Mouse (Mus musculus) regulatory T cell (primary cell): ENCODE measurements around the gene Igf2bp1.
"Not testable (repeated sequence)": the region's sequence is repeated elsewhere in the genome, so short reads cannot be mapped to it uniquely, and the experiment has no call there.

ENCODE experiments used
- in situ Hi-C: fragments of 300-600 bp; cut with MboI, MseI; formaldehyde crosslinking; loops from one replicate; pipeline ENCODE4 v1.15.1; 2025; ENCODE audit warnings: high pct_unique_total_duplicates

Gene Igf2bp1

DNA sequence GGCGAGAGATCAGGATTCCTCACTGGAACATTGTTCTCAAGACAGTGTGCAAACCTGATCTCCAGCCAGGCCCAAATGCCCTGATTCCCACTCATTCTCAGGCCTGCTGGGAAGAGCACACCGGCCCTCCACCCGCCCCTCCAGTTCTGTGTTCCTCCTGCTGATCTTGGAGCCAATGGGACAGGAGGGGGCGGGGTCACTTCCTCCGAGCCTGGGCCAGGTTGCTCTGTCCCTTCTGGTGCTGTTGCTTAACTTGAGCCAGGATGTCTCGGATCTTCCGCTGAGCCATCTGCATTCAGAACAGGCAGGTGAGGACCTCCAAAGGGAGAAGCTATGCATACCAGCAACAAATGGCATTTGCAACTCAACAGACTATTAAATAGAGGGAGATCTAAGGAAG is 42.4 kb downstream of the Igf2bp1 start:
- in situ Hi-C loops: no loop called here

DNA sequence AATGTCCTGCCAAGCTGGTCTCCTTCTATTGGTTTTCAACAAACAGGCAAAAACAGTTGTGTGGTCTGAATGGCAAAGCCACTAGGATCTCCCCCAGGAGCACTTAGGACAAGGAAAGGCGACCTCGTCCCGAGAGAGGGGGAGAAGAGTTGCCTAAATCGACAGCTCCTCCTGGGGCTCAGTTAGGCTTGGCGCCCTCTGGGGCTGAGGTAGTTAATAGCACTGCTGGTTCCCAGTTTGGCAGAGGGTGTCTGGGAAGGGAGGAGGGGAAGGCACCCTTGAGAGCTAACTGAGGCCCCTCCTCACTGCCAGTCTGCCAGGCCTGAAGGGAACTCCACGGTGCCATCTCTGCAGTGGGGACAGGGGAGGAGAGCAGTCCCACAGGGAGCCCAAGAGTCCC is 46.6 kb downstream of the Igf2bp1 start:
- in situ Hi-C loops: no loop called here

DNA sequence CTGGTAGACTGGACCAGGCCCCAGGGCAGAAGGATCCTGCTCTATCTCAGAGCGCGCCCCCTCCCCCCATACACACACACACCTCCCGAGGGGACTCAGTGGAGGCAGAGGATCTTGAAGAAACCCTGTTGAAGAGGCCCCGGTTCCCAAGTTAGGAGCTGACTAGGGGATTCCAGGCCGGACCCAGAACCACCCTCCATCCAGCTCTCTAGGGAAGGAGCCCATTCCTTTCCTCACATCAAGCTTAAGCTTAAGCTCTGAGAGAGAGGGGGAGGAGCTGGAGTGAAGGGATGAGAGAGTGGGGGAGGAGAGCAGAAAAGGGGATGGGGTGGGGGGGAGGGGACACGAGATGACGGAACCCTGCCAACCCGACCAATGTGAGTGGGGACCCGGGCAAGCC is 47.5 kb downstream of the Igf2bp1 start:
- in situ Hi-C loops: no loop called here

DNA sequence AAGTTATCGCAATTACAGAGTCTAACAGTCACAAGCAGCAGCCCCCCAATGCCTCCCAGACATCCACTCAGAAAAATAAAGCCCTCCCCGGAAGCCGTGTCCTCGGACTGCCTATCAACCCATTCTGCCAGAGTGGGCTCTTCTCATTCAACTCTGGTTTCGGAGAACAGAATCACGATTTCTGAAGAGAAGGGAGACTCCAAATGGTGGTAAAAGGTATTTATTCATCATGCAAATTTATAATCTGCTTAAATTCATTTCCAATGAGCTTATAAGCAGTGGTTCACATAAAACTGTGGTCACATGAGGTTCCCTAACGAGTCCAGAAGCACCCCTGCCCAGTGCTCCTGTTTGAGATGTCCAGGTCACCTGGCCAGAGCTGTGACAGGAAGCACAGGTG is 48.3 kb downstream of the Igf2bp1 start:
- in situ Hi-C loops: no loop called here

DNA sequence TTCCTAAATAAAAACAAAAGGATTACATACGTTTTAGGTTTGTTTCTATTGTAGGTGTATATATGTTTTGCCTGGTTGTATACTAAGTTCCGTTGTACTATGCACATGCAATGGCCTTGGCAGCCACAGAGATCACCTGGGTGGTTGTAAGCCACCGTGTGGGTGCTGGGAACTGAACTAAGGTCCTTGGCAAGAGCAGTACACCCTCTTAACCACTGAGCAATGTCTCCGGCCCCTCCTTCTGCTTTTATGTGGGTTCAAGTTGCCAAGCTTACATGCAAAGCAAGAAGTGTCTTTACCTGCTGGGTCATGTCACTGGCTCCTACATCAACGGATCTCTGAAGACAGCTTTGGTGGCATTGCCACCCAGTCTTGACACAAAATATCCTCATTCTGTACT is 52.4 kb downstream of the Igf2bp1 start:
- in situ Hi-C loops: no loop called here

DNA sequence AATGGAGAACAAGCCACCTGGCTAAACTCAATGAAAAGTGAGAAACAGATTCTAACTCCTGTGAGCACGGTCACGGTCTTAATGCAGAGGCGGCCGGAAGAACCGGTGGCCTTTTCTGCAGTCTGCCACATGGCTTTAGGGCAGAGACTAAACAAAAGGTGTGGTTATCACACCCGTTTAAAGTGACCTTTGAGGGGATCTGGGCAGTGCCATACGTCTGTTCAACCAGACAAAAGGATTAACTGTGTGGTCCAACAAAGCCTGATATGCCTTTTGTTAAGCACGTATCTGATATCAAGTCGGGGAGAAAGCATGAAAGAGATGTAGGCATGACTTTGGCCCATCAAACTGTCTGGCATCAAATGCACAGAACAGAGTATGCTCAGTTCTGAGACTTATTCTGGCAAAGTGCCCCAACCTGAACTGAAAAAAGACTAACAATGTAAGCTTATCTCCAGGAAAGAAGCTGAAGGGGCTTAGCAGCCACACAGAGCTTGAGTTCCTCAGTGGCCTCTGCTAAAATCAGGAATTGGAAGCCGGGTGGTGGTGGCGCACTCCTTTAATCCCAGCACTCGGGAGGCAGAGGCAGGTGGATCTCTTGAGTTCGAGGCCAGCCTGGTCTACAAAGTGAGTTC is 59.8 kb downstream of the Igf2bp1 start:
- in situ Hi-C loops: no loop called here

DNA sequence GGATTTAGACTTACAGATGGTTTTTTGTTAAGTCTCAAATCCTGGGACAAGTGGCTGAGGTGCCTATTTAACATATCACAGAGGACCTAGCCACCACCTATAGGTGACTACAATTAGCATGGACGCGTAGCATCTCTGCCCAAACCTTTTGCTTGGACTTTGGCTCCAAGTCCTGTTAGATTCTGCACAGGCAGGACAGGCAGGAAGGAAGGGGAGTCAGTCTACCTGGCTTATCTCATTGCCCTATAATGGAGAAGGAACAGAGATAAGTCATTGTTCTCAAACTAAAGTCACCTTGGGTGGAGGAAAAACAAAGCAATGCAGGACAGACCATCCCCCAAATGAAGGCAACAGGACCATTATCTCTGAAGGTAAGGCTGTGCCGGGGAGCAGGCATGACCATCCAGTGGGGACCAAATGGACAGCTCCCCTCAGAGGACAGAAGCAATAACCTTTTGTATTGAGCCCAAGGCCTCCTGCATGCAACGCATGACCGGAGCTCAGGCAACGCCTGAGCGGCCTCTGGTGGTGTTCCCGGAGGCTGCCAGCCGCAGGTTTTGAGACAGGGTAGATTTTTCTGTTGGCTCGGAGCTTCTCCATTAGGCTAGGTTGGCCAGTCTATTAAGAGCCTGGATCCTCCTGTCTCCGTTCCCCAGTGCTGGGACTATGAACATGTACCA is 65.8 kb downstream of the Igf2bp1 start:
- in situ Hi-C loops: no loop called here

DNA sequence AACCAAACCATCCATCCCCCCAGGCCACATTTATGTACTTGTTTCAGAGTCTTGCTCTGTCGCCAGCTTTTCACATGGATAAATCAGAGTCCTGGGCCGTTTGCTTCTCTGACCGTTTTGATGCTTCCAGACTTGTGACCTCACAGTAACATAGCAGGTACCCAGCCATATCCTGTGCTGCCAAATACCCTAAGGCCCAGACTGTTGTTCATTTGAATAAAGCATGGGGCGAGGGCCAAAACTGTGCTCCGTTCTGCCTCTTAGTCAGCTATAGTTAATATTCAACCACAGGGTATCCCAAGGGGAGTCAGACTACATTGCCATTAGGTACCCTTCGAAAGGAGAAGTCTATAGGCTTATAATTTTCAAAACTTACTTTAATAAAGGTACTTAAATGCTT is 69.3 kb downstream of the Igf2bp1 start:
- in situ Hi-C loops: no loop called here

DNA sequence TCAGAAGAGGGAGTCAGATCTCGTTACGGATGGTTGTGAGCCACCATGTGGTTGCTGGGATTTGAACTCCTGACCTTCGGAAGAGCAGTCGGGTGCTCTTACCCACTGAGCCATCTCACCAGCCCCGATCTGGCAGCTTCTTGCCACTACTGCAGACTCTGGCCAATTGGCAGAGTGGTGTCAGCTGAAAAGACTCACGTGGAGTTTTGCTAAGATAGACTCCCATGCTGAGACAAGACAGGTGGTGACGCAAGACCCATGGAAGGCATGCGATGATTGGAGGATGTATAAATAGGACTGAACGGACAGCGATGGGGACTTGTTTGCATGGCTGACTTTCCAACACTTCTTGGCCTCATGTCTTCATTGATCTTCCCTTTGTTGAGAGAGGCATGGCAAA is 73.6 kb downstream of the Igf2bp1 start:
- in situ Hi-C loops: not testable (repeated sequence)

DNA sequence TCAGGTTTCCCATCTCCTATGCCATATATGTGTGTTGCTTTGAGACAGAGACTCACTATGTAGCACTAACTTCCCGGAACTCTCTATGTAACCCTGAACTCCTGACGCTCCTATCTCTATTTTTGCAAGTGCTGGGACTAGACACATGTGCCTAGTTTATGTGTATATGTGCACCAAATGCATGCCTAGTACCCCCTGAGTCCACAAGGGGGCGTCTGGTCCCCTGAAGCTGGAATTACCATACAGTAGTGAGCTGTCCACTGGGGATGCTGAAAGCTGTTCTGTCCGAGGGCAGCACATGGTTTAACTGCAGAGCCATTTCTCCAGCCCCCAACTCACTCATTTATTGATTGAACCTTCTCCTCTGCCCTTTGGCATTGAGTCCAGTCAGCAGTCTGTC is 79.3 kb downstream of the Igf2bp1 start:
- in situ Hi-C loops: no loop called here

DNA sequence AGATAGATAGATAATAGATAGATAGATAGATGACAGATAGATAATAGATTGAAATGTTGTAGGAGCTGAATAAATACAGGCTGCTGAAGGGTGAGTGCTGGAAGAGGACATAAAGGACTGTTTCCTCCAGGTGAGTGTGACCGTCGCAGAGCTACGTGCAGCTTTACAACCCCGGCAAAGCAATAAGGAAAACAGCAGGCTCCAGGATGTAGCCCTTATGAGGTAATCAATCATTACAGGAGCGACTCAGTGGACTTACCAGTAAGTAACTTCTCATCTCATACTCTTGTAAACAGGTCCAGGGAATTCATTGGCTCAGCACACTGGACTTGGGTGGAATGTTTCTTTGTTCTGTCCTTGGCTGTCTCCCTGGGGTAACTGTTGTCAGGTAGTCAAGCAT is 79.8 kb downstream of the Igf2bp1 start:
- in situ Hi-C loops: no loop called here

DNA sequence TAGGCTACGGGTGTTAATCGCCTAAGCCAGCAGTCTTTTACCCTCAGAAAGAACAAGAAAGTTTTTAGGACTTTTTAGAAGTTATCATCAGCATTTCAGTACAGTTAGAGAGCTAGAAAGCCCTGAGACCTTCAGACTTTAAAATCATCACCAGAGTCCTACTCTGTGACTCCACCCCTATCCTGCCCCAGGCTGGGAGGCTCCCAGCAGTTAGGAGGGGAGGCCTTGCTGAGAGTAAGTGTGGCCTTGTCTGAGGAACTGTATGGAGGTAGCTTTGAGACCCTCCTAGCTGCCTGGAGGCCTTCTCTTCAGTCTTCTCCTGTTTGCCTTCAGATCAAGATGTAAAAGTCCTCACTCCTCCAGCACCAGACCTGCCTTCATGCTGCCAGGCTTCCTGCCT is 81.5 kb downstream of the Igf2bp1 start:
- in situ Hi-C loops: no loop called here

DNA sequence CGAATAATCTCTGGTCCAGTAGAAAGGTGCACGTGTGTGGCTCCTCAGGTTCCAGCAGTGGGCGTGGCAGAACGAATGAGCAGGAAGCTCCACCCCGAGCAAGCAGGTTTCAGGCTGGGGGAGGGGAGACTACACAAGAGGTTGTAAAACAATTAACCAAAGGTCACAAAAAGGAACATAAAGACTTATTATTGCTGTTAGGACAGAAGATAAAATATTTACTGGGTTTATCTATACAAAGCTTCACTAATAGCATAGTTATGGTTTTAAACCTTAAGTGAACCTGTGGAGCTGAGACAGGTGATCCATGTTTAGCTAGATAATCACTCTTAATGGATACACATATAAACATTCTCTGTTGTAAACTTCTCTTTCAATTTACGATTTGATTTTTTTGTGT is 82.3 kb downstream of the Igf2bp1 start:
- in situ Hi-C loops: not testable (repeated sequence)

DNA sequence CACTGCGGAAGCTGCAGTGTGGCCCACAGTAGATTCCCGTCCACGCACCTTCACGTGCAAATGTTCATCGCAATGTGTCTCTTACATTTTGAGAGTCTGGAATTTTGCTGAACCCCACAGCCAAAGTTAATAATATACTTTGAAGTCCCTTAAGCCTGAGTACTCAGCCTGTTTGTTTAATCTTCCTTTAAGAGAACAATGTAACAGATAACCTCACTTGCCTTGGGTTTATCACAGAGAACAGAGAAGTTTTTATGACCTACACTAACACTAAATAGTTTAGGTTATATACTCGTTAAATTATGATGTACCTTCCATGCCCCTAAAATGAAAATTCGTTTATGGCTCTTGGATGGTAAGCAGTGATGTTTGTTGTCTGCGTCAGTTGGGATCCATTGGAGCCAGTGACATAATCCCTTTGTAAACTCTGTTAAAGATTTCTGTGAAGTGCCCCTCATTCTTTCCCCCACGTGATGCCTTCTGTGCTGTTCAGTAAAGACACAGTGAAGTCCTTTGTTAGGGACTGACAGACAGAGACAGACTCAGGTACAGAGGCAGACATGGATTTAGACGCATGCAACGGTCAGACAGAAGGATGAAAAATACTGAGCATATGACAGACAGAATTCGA is 83.6 kb downstream of the Igf2bp1 start:
- in situ Hi-C loops: no loop called here

DNA sequence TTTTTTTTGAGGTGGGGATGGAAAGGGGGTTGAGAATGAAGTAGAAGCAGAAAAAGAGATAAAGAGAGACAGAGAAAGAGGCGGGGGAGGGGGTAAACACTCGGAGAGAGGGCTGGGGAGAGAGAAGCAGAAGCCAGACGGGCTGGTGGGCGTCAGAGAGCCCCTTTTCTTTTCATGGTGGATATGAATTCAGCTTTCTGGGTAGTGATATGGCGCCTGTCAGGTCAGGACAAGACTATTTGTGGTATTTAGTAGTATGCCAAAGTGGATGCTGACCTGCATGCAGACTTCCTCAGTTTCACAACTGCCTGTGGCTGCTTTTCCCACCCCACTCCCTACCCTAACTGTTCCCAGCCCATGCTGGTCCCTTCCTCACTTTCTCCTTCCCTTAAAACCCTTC is 89.3 kb downstream of the Igf2bp1 start:
- in situ Hi-C loops: no loop called here

DNA sequence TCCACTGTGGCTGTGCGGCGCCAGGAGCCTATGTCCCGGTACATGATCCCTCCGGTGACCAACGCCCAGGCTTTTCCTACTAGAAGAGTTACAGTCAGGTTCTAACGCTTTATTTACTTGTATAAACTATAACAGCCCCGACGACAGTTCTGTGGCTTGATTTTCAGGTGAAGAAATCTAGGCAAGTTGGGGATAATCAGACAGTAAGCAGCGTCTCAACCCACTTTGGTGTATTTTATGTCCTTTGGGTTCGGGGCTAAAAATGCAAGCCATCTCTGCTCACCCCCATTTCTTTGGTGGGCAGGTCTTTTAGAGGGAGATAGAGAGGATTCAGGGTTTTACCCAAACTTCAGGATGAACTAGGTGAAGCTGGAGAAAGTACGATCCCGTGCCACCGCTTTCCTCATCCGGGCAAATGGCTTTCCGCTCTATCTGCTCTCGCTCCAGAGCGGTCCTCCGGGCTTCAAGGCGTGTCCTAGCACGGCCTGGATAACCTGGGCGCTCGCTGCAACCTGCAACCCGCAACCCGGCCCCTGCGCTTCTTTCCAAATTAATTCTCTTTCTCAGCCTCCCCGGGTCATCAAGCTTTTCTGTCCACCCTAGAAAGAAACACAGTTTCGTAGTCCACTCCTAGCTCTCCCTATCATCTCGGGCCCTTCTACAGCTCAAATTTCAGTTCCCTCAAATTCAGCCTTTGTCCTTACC is 90.6 kb downstream of the Igf2bp1 start:
- in situ Hi-C loops: no loop called here

DNA sequence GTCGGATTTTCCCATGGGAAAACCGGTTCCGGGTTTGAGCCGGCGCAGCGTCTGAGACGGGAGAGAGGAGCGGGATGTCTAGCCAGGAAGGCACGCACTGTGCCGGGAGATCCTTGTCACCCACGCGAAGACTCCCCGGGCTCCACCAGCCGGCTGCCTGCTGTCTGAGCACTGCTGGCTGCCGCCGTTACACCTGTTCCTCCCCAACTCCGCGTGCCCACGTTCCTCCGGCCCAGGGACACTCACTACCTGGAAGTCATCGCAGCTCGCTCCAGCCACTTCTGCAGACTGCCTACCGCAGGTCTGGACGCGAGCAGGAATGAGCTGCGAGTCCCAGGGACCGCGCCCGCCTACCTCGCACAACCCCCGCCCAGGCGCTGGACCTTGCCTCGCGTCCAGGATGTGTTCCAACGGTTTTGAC is 91.2 kb downstream of the Igf2bp1 start, which contains the start of gene B4galnt2:
Gene B4galnt2 (minus strand): TSS at position 321 of the 421 bp plus-strand sequence.
- in situ Hi-C loops: no loop called here

DNA sequence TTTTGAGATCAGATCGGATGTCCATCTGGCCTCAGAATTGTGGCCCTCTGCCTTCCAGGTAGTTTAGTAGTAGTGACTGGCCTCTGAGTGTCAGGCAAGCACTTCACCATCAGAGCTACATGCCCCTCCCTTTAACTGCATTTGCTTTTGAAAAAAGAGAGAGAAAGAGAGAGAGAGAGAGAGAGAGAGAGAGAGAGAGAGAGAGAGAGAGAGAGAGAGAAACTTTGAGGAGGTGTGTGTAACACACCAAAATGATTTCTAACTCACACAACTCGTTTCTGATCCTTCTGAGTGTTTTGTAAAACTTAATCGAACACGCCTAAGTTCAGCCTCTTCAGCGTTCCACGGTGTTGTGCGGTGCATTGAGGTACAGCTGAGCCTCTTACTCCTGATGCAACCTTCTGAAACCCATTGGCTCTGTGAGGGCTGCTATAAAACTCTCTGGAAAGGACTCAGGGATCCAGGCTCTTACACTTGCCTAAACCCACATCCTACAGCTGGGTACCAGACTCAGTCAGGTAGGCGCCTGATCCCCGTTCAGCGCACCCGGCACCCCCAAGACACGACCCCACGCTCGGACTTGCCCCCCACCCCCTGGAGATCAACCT is 91.7 kb downstream of the Igf2bp1 start:
- in situ Hi-C loops: no loop called here

DNA sequence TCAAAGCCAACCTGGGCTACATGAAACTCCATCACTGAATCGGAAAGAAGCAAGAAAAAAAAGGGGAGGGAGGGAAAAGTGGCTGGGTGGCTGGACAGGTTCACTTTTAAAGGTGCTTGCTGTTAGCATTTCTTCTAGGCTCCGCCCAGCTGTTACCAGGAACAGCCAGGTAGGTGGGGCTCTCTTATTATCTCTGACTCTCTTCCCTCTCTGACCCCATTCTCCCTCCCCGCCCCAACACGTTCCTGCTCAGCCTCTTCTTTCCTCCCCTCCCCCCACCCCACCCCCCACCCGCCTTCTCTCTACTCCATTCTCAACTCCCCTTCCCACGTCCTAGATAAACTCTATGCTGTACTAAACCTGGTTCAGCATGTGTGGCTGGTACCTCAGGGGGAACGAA is 94.2 kb downstream of the Igf2bp1 start:
- in situ Hi-C loops: no loop called here

DNA sequence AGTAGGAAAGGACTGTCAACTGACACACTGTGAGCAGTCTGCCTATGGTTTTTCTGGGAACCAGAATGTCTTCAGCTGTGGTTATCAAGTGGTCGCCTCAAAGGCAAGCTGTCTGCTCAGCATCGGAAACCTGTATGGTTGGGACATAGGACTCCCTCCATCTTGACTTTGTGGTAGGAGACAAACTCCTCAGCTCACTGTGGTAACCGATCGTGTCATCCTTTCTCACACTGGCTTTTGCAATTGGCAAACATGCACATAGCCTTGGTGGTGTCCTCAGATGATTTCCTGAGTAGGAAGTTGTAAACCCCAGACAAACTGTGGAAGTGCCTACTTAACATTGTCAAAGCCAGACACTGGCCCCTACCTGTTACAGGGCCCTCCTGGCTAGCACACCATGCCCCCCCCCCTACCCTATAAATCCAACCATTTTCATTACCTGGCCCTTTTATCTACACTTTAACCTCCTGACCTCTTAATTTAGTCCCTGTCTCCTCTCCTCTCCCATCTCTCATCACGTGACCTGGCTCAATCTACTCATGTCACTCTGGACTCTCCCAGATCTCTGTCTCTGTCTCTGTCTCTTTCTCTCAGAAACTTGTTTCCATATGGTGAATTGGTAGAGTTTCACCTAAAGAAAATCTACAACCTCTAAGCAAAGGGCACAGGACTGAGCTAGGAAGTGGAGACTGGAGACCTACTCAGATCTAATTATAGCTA is 97.8 kb downstream of the Igf2bp1 start:
- in situ Hi-C loops: no loop called here
